Mouse (Mus musculus) E14TG2a.4 (cell line): ENCODE results near the gene Coro1c.

Experiments used
- CTCF ChIP-seq: conservative IDR thresholded peaks from 2 replicates; pipeline ENCODE4 v1.5.1; 2014; ENCODE audit warnings: low read length
- POU5F1 ChIP-seq: IDR thresholded peaks from 2 replicates; pipeline ENCODE4 v1.6.1; 2014; ENCODE audit warnings: low read length, borderline replicate concordance

DNA sequence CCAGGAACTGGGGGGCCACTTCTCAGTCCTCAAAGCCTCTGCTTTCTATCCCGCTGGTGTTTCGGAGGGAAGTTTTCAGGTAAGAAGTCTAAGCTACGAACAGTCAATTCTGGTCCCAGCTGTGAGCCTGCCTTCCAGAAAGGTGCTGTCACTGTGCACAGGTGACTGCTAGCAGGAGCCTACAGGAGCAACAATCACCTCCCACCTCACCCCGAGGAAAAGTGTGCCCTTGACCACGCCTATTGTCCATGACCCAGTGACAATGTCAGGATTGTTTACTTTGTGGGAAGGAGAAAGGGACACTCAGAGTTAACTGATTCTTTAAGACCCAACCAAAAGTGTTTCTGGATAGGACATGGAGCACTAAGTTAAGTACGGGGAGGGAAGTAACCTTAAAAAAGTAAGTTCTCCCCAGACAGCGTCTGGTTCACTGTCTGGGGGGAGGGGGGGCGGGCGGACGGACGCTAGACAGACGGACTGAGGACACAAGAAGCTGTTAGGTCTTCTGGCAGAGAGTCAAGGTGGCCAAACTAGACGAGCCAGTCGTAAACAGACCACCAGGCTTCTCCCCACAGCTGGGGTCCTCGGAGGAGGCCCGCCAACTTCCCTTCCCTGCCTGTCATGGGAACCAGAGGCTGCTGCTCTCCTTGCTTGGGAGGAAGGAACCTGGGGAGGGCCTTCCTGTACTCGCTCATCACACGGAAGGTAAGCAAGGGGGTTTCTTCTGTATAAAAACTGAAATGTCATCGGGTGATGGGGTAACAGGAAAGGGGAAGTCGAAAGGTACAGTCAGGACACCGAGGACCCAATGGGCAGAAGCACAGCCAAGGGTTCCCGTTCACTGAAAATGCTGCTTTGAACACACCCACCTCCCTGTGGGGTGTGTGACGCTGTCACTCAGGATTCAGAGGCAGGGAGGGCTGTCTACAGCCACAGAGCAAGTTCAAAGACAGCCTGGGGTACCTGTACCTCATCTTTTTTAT is 67.0 kb downstream of the Coro1c start:
- TF ChIP-seq CTCF, result no peak
- TF ChIP-seq POU5F1, result no peak
